Mouse (Mus musculus) ES-E14 (cell line): ENCODE results near the gene Syndig1. TPM values are rescaled to one million over a fixed set of nuclear protein-coding genes. Genes with fewer than 3 reads are reported as not detected.

Experiments used
- DNase-seq: peaks from one replicate; pipeline ENCODE4 v3.0.0-alpha.2; 2013; ENCODE audit warnings: low read depth, low spot score
- H3K27ac ChIP-seq: 2 replicates; pipeline ENCODE4 v1.5.1; 2012; ENCODE audit warnings: low read depth, mild to moderate bottlenecking, low read length, moderate library complexity, mixed read lengths; ENCODE audit not compliant: poor library complexity, insufficient read depth, severe bottlenecking
- H3K36me3 ChIP-seq: 2 replicates; pipeline ENCODE4 v1.6.1; 2012; ENCODE audit warnings: mild to moderate bottlenecking, low read length, moderate library complexity, mixed read lengths; ENCODE audit not compliant: control insufficient read depth, poor library complexity, insufficient read depth, severe bottlenecking
- H3K4me1 ChIP-seq, 2 experiments: fragments of 150-350 bp in 1 of 2; sonication (generic) in 1 of 2; 2 replicates each; pipeline ENCODE4 v1.6.1; 2012; ENCODE audit warnings: low read length in 2 of 2, mild to moderate bottlenecking in 1 of 2, mixed read lengths in 1 of 2; ENCODE audit not compliant: control insufficient read depth in 2 of 2, insufficient read depth in 2 of 2, poor library complexity in 1 of 2
- H3K4me3 ChIP-seq, 2 experiments: fragments of 150-350 bp in 1 of 2; sonication (generic) in 1 of 2; 2 replicates each; pipeline ENCODE4 v1.5.1; 2012; ENCODE audit warnings: low read length in 2 of 2, low read depth in 1 of 2, mild to moderate bottlenecking in 1 of 2, mixed read lengths in 1 of 2; ENCODE audit not compliant: insufficient read depth in 1 of 2, poor library complexity in 1 of 2, severe bottlenecking in 1 of 2
- H3K9ac ChIP-seq: 2 replicates; pipeline ENCODE4 v1.6.1; 2012; ENCODE audit warnings: low read depth, mild to moderate bottlenecking, low read length, mixed read lengths; ENCODE audit not compliant: poor library complexity, insufficient read depth, severe bottlenecking
- H3K9me3 ChIP-seq: fragments of 150-350 bp; sonication (generic); 2 replicates; pipeline ENCODE4 v1.6.1; 2012; ENCODE audit warnings: low read depth, mild to moderate bottlenecking, low read length; ENCODE audit not compliant: control insufficient read depth, insufficient read depth
- CHD2 ChIP-seq: IDR thresholded peaks from 2 replicates; pipeline ENCODE4 v1.6.1; 2014; ENCODE audit warnings: mild to moderate bottlenecking, low read depth, low read length, inconsistent platforms
- HCFC1 ChIP-seq: IDR thresholded peaks from 2 replicates; pipeline ENCODE4 v1.6.1; 2012; ENCODE audit warnings: low read length, inconsistent platforms, borderline replicate concordance; ENCODE audit not compliant: insufficient read depth
- MAFK ChIP-seq: IDR thresholded peaks from 2 replicates; pipeline ENCODE4 v1.6.1; 2014; ENCODE audit warnings: mild to moderate bottlenecking, low read depth, low read length, inconsistent platforms; ENCODE audit not compliant: insufficient read depth
- ZC3H11A ChIP-seq: IDR thresholded peaks from 2 replicates; pipeline ENCODE4 v1.6.1; 2012; ENCODE audit warnings: low read depth, mild to moderate bottlenecking, inconsistent platforms, low read length, borderline replicate concordance
- ZNF384 ChIP-seq: IDR thresholded peaks from 2 replicates; pipeline ENCODE4 v1.6.1; 2012; ENCODE audit warnings: low read depth, low read length, inconsistent platforms
- in situ Hi-C, 2 experiments: fragments of 600-800 bp; cut with MboI; formaldehyde crosslinking; loops; one replicate each; pipeline ENCODE4 v1.15.1; 2025; ENCODE audit warnings: low sequenced_read_pairs in 2 of 2, inconsistent platforms in 1 of 2; ENCODE audit not compliant: unreplicated experiment in 2 of 2
- total RNA-seq: library from RNA; depleted of rRNA; stranded (reverse); fragments of 300-350 nt; gene quantifications from 2 replicates; pipeline ENCODE4 v1.2.3, GENCODE M21; 2012; rRNA removed

Gene Syndig1
- total RNA-seq, 1 experiment: 3.7 TPM

GRCm38 (mm10) chr2:150013785-150014184 is 184.8 kb downstream of the Syndig1 start:
- no peak overlapping the region for H3K27ac ChIP-seq
- no peaks in the 10 kb centered on the region for H3K9me3 ChIP-seq
- no peak overlapping the region for H3K9ac ChIP-seq
- TF ChIP-seq CHD2 (no peak), MAFK (no peak), ZC3H11A (no peak), ZNF384 (no peak), HCFC1 (no peak)
- no peaks in the 10 kb centered on the region for H3K4me1 ChIP-seq
- H3K4me3 ChIP-seq: no peak overlapping the region
- H3K36me3 ChIP-seq: no peaks in the 10 kb centered on the region
- no peak for DNase-seq
- in situ Hi-C loops: no loop called here

GRCm38 (mm10) chr2:150016303-150016702 is 187.3 kb downstream of the Syndig1 start:
- Histone ChIP-seq H3K4me1 (no peaks in the 10 kb centered on the region), H3K9ac (no peak overlapping the region), H3K9me3 (no peaks in the 10 kb centered on the region), H3K4me3 (no peak overlapping the region), H3K36me3 (no peaks in the 10 kb centered on the region), H3K27ac (no peak overlapping the region)
- in situ Hi-C loops: no loop called here
- TF ChIP-seq ZC3H11A (no peak), HCFC1 (no peak)
- DNase-seq: no peak

GRCm38 (mm10) chr2:150020706-150021105 is 191.7 kb downstream of the Syndig1 start:
- H3K36me3 ChIP-seq: no peaks in the 10 kb centered on the region
- no peak for DNase-seq
- H3K4me1 ChIP-seq: peaks cover 0 to 2% of the 10 kb centered on the region in 2 experiments; a peak in 1 of 4 replicates
- TF ChIP-seq ZNF384 (no peak), MAFK (no peak), ZC3H11A (no peak), CHD2 (no peak), HCFC1 (no peak)
- H3K4me3 ChIP-seq: no peak overlapping the region
- no peak overlapping the region for H3K27ac ChIP-seq
- H3K9ac ChIP-seq: no peak overlapping the region
- in situ Hi-C loops: loop anchor here in 1 of 2 experiments (10.0 kb wide), 1 partner anchor 476 kb away; no protein-coding TSS in a partner anchor
- no peaks in the 10 kb centered on the region for H3K9me3 ChIP-seq

- H3K9me3 ChIP-seq: no peaks in the 10 kb centered on the region
- H3K36me3 ChIP-seq: no peaks in the 10 kb centered on the region
- no peak overlapping the region for H3K4me3 ChIP-seq
- peaks cover 0 to 2% of the 10 kb centered on the region in 2 experiments; a peak in 1 of 4 replicates for H3K4me1 ChIP-seq
- in situ Hi-C loops: loop anchor here in 1 of 2 experiments (10.0 kb wide), 1 partner anchor 479 kb away; no protein-coding TSS in a partner anchor
- DNase-seq: peak; percentile 33
- H3K27ac ChIP-seq: no peak overlapping the region
- peak; percentile 53; the same call in 1 of the 2 replicates for TF ChIP-seq MAFK
- peak; percentile 90 for TF ChIP-seq ZC3H11A
- TF ChIP-seq HCFC1: no peak
- no peak for TF ChIP-seq CHD2
- TF ChIP-seq ZNF384: no peak
- H3K9ac ChIP-seq: no peak overlapping the region
Measured at GRCm38 (mm10) chr2:150023873-150024339, 194.9 kb downstream of the Syndig1 start.

- DNase-seq: peak; percentile 15
- no peak overlapping the region for H3K4me3 ChIP-seq
- H3K4me1 ChIP-seq: no peaks in the 10 kb centered on the region
- no peaks in the 10 kb centered on the region for H3K9me3 ChIP-seq
- TF ChIP-seq ZNF384 (no peak), ZC3H11A (no peak), CHD2 (no peak), HCFC1 (no peak), MAFK (no peak)
- H3K36me3 ChIP-seq: no peaks in the 10 kb centered on the region
- no peak overlapping the region for H3K9ac ChIP-seq
- H3K27ac ChIP-seq: no peak overlapping the region
- in situ Hi-C loops: no loop called here
Measured at GRCm38 (mm10) chr2:150043531-150043930, 214.5 kb downstream of the Syndig1 start.

Other genes with a start within 250 kb of the Syndig1 start
- not detected in 2 replicates for gene C530025M09Rik, start 2.0 kb downstream of the Syndig1 start, total RNA-seq